Mouse (Mus musculus): Measurements from ENCODE around the gene Tgfa.

Tgfa gene

DNA sequence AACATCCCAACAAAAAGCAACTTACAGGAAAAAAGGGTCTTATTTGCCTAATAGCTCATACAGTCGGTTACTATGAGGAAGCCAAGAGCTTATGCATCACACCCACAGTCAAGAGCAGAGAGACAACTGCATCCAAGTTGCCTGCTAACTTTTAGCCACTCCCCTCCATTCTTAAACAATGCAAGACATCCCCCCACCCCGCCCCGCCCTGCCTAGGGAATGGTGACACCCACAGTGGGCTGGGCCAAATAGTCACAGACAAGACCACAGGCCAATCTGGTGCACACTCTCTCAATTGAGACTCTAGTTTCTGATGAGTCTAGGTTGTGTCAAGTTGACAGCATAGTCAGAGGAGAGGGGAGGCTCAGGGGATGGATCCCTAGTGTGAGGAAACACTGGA, 101.1 kb downstream of the Tgfa start:
- no peak for DNase-seq (ENCODE audit: low spot score in 2 of 2)

DNA sequence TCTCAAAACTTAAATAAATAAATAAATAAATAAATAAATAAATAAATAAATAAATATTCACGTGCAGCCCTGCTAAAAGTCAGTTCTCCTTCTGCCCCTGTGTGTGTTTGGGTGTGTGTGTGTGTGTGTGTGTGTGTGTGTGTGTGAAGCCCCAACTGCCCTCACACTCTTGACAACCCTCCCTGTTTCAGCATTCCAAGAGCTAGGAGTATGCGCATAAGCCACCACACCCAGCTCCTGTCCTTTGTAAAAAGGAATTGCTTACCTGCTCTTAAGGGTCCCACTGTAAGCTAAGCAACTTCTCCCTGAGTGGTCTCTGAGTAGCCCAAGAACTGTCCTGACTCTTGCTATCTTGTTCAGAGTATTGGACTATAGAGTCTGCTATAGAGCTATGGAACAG, 101.9 kb downstream of the Tgfa start:
- DNase-seq (ENCODE audit: low spot score in 2 of 2) = no peak

DNA sequence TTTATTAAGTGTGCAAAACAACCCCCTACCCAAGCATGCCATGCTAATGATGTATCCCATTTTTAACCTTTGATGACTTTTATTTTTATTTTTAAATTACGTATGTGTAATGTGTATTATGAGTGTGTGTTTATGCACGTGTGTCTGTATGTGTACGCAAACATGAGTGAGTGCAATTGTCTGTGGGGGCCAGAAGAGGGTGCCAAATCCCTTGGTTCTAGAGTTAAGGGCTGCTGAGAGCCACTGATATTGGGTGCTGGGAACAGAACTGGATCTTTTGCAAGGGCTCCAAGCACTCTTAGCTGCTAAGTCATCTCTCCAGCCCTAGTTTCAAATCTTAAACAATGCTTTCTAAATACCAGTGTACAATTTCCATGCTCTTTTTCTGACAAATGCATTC, 103.9 kb downstream of the Tgfa start:
- DNase-seq (ENCODE audit: low spot score in 2 of 2) = no peak

DNA sequence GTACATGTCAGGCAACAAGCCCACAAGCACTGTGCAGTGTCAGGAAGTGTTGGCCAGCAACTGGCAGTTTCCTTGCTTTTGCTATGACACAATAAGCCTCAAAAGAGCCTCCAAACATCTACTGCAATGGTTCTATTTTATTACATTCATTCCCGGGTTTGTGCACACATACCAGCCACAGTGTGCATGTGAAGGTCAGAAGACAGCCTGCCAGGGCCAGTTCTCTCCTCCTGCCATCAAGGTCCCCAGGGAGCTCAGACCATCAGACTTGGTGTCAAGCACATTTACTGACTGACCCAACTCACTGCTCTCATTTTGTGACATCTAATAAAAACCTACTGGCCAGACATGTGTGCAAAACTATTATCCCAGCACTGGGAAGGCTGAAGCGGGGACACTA, 104.4 kb downstream of the Tgfa start:
- no peak for DNase-seq (ENCODE audit: low spot score in 2 of 2)

DNA sequence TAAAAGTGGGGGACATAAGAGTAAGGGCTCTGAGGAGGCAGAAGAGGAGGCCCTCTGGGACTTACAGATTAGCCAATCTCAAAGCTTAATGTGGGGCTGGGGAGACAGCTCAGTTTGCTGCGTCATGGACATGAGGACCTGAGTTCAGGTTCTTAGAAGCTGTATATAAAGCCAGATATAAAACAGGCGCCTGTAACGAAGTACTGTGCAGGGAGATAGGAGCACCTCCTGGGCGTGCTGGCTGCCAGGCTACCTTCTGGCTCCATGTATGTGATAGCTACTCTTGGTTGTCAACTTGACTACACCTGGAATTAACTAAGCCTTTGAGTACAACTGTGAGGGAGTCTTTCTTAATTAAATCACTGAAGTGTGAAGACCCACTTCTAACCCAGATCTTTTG, 110.7 kb downstream of the Tgfa start:
- no peak for DNase-seq (ENCODE audit: low spot score in 2 of 2)

DNA sequence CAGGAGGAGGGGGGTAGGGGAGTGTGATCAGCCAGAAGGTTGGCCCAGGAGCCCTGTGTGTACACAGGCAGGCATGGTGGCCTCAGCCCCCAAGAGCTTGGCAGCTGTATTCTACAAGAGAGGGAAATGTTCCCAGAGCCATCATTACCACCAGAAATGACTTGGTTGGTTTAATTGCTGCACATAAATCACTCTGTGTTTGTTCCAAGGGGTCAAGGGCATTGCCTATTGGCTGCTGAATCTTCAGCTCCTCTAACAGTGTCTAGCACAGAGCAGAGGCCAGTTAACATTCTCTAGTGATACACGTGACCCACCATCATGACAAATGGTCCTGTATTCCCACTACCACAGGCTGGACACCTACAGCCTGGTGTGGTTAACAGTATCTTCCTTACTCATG, 119.0 kb downstream of the Tgfa start:
- no peak for DNase-seq (ENCODE audit: low spot score in 2 of 2)

DNA sequence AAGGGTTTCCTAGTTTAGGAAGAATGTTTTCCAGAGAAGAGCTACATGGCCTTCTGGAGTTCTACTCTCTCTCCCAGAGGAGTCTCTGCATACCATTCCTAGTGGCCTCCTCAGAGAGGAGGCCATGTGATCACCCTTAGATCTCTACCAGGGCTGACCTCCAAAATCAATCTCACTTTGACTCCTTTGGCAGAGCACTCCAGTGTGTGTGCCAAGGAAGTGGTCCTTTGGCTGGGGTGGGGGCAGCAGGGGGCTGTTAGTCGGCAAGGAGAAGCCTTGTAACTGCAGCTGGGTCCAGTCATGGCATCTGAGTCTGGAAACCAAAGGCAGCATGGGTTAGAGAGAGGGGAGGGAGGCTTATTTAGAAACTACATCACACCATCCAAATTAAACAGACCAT, 122.0 kb downstream of the Tgfa start:
- no peak for DNase-seq (ENCODE audit: low spot score in 2 of 2)

DNA sequence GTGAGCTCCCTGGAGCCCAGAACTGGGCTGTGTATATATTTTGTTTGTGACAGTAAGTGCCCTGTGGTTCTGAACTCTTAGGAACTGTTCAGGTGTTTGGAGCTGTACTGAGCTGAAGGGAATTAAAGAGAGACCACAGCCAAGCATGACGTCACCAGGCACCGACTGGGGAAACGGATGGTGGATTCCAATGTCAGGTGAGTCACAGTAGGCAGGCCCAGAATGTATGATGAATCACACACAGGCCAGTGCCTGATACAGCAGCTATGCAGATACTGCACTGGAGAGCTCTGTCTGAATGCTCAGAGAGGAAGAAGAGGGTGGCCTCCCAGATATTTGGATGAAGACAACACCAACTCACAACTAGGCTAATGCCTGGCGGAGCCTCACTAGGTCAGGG, 123.8 kb downstream of the Tgfa start:
- no peak for DNase-seq (ENCODE audit: low spot score in 2 of 2)

DNA sequence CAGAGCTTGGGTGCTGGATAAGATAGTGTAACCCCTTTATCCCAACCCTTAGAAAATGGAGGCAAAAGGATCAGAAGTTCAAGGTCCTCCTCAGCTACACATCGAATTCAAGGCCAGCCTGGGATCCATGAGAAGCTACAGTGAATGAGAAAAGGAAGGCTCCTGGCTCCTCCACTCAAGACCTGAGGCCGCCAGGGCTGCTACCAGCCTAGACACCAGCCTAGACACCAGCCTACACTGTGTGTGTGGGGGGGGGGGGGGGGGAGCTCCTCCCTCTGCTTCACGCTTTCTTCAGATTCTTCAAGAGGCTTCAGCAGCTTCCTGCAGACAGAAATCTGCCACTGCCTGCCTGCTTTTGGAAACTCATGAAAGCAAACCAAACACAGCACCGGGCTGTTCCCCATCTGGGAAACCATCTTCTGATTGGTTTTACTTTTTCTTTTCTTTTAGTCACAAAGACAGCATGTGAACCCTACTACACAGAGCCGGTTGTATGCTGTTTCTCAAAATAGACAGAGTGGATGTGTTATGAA, 127.1 kb downstream of the Tgfa start:
- DNase-seq (ENCODE audit: low spot score in 2 of 2) = no peak

DNA sequence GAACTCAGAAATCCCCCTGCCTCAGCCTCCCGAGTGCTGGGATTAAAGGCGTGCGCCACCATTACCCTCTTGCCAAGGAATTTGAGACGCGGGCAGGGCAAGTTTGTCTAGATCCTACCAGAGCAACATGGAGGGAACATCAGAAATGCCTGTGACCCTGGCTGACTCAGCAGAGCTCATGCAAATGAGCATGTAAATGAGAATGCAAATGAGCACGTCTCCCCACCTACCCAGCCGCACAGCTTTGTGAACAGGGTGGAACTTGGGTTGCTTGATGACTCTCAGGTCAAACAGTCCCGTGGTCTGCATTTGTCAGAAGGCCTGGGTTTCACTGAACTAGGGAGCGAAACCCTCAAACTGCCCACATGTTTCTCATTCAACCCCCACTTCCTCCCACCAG, 128.0 kb downstream of the Tgfa start:
- DNase-seq (ENCODE audit: low spot score in 2 of 2) = no peak

DNA sequence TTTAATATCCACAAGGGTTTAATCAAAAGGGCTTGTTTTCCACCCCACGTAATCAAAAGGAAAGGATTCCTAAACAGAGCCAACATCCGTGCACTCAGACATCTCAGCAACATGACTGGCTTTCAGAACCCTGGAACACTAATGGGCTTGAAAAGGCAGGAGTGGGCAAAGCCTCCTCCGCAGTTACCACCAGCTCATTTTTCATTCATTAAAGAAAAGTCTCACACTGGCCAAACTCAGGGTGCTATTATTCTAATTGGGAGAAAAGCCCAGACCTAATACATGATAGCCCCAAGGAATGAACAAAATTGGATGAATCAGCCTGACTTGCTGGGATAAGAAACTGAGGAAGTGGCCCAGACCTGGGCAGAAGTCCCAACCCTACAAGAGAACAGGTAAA, 129.4 kb downstream of the Tgfa start:
- DNase-seq (ENCODE audit: low spot score in 2 of 2) = no peak

Data from natural killer cell, adult 2 months (primary cell).